Mouse (Mus musculus) lung, embryonic 16.5 days (tissue): Measurements from ENCODE around the gene Gm42674. TPM values are rescaled to one million over a fixed set of nuclear protein-coding genes. Genes with fewer than 3 reads are reported as not detected.

Experiments used
- ATAC-seq: fragments of 200-750 bp; cut with Nextera tagmentation; 2 replicates; pipeline ENCODE4 v1.8.0; 2017; ENCODE audit warnings: low read depth, mild to moderate bottlenecking, moderate library complexity
- H3K27ac ChIP-seq: fragments of 300-500 bp; sonication (generic); 2 replicates; pipeline ENCODE4 v1.5.1; 2014; ENCODE audit warnings: mild to moderate bottlenecking, control low read depth, low read length
- H3K27me3 ChIP-seq: fragments of 300-500 bp; sonication (generic); 2 replicates; pipeline ENCODE4 v1.6.1; 2014; ENCODE audit warnings: low read depth, low read length, mixed read lengths; ENCODE audit not compliant: control insufficient read depth, insufficient read depth
- H3K36me3 ChIP-seq: fragments of 300-500 bp; sonication (generic); 2 replicates; pipeline ENCODE4 v1.6.1; 2014; ENCODE audit warnings: low read length; ENCODE audit not compliant: control insufficient read depth, insufficient read depth
- H3K4me1 ChIP-seq: fragments of 300-500 bp; sonication (generic); replicated peaks from 2 replicates; pipeline ENCODE4 v1.6.1; 2014; ENCODE audit warnings: low read length, mixed read lengths; ENCODE audit not compliant: control insufficient read depth, insufficient read depth
- H3K4me2 ChIP-seq: fragments of 300-500 bp; sonication (generic); 2 replicates; pipeline ENCODE4 v1.6.1; 2014; ENCODE audit warnings: low read depth, low read length, control low read depth
- H3K4me3 ChIP-seq: fragments of 300-500 bp; sonication (generic); 2 replicates; pipeline ENCODE4 v1.5.1; 2014; ENCODE audit warnings: mild to moderate bottlenecking, low read length, control low read depth
- H3K9ac ChIP-seq: fragments of 300-500 bp; sonication (generic); 2 replicates; pipeline ENCODE4 v1.6.1; 2014; ENCODE audit warnings: low read length, control low read depth
- H3K9me3 ChIP-seq: fragments of 300-500 bp; sonication (generic); 2 replicates; pipeline ENCODE4 v1.6.1; 2016; ENCODE audit warnings: low read length; ENCODE audit not compliant: control insufficient read depth
- WGBS: fragments of 180-500 bp; shearing (Covaris S2); extraction: QIAGEN DNeasy Blood & Tissue Kit; methylation state at CpG from one replicate; pipeline ENCODE4 v1.1.7; 2014; 5-methylcytosine and 5-hydroxymethylcytosine counted together
- polyA plus RNA-seq: library from polyadenylated mRNA; unstranded; fragments of >200 nt; fragmentation: Nextera tagmentation; extraction: Ambion mirVana; gene quantifications from 2 replicates; pipeline ENCODE4 v1.2.1, GENCODE M21; 2015

Gene Gm42674
- polyA plus RNA-seq, 1 experiment from 2014 or later, result not detected

DNA sequence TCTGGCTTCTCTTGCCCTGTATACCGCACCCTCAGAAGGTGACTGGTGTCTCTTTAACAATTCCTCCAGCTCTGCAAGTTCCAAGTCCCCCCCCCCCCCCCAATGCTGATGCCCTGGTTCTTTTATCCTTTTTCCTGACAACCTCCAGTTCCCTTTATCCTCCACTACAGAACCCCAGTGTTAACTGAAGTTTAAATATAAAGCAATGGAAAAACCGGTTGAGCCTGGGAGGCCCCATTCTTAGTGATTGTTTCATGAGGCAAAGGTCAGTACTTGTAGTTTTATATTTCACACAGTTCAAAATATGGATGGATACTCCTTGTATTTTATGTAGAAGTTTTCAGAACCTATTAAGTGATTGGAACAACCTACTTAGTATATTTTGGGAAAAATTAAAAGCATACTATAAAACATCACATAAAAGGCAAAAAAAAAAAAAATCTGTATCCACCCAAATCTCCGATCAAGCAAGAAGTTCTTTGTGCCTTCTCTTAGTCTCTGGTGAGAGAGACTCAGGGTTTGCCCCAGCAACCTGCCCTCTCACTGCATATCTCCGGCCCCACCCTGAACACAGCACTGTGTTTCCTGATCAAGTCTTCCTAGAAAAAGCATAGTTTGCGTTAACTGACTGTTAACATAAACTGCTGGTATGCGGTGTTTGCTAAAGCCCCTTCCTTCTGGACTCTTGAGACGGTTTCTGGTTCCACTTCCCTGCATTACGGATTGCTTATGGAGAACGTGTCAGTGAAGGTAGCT, 24.7 kb downstream of the Gm42674 start:
- no peaks in the 10 kb centered on the region for H3K9me3 ChIP-seq
- peaks cover 4% of the 10 kb centered on the region for H3K4me1 ChIP-seq
- H3K4me2 ChIP-seq, result no peak overlapping the region
- peak; percentile 51; the same call in 1 of the 2 replicates for ATAC-seq
- H3K4me3 ChIP-seq, result no peak overlapping the region
- H3K36me3 ChIP-seq, result no peaks in the 10 kb centered on the region
- WGBS, result 30% methylated on average over 9 of the region's 9 CpGs
- H3K27ac ChIP-seq, result peak overlapping the region; percentile 72
- no peaks in the 10 kb centered on the region for H3K27me3 ChIP-seq
- no peak overlapping the region for H3K9ac ChIP-seq

GRCm38 (mm10) chr3:90627366-90627765, 25.7 kb downstream of the Gm42674 start:
- no peaks in the 10 kb centered on the region for H3K9me3 ChIP-seq
- H3K27ac ChIP-seq, result peak overlapping the region; percentile 72
- no peak for ATAC-seq
- 80% methylated on average over 5 of the region's 5 CpGs for WGBS
- no peak overlapping the region for H3K9ac ChIP-seq
- H3K27me3 ChIP-seq, result no peaks in the 10 kb centered on the region
- H3K4me2 ChIP-seq, result no peak overlapping the region
- H3K4me3 ChIP-seq, result no peak overlapping the region
- no peaks in the 10 kb centered on the region for H3K36me3 ChIP-seq
- peaks cover 4% of the 10 kb centered on the region for H3K4me1 ChIP-seq

- H3K4me1 ChIP-seq, result peaks cover 4% of the 10 kb centered on the region
- no peak overlapping the region for H3K9ac ChIP-seq
- H3K4me3 ChIP-seq, result no peak overlapping the region
- no peak for ATAC-seq
- WGBS, result 54% methylated on average over 4 of the region's 4 CpGs
- no peak overlapping the region for H3K4me2 ChIP-seq
- no peaks in the 10 kb centered on the region for H3K27me3 ChIP-seq
- H3K36me3 ChIP-seq, result no peaks in the 10 kb centered on the region
- no peak overlapping the region for H3K27ac ChIP-seq
- H3K9me3 ChIP-seq, result no peaks in the 10 kb centered on the region
Measured at GRCm38 (mm10) chr3:90627807-90628206, 26.1 kb downstream of the Gm42674 start.

- ATAC-seq, result no peak
- WGBS, result 61% methylated on average over 2 of the region's 2 CpGs
- no peak overlapping the region for H3K9ac ChIP-seq
Measured at GRCm38 (mm10) chr3:90629298-90629697, 27.6 kb downstream of the Gm42674 start.

GRCm38 (mm10) chr3:90631984-90632383, 30.3 kb downstream of the Gm42674 start:
- H3K27me3 ChIP-seq, result no peaks in the 10 kb centered on the region
- no peak overlapping the region for H3K27ac ChIP-seq
- no peak overlapping the region for H3K4me2 ChIP-seq
- no peak overlapping the region for H3K9ac ChIP-seq
- H3K36me3 ChIP-seq, result no peaks in the 10 kb centered on the region
- no peaks in the 10 kb centered on the region for H3K4me1 ChIP-seq
- H3K9me3 ChIP-seq, result no peaks in the 10 kb centered on the region
- 70% methylated on average over 2 of the region's 2 CpGs for WGBS
- no peak for ATAC-seq
- no peak overlapping the region for H3K4me3 ChIP-seq

More at GRCm38 (mm10) chr3:90629298-90629697, 27.6 kb downstream of the Gm42674 start:
- H3K4me3 ChIP-seq, result no peak overlapping the region
- no peak overlapping the region for H3K4me2 ChIP-seq
- H3K4me1 ChIP-seq, result no peaks in the 10 kb centered on the region; the same call in 1 of the 2 replicates
- H3K27ac ChIP-seq, result no peak overlapping the region
- H3K27me3 ChIP-seq, result no peaks in the 10 kb centered on the region
- H3K36me3 ChIP-seq, result no peaks in the 10 kb centered on the region
- H3K9me3 ChIP-seq, result no peaks in the 10 kb centered on the region

DNA sequence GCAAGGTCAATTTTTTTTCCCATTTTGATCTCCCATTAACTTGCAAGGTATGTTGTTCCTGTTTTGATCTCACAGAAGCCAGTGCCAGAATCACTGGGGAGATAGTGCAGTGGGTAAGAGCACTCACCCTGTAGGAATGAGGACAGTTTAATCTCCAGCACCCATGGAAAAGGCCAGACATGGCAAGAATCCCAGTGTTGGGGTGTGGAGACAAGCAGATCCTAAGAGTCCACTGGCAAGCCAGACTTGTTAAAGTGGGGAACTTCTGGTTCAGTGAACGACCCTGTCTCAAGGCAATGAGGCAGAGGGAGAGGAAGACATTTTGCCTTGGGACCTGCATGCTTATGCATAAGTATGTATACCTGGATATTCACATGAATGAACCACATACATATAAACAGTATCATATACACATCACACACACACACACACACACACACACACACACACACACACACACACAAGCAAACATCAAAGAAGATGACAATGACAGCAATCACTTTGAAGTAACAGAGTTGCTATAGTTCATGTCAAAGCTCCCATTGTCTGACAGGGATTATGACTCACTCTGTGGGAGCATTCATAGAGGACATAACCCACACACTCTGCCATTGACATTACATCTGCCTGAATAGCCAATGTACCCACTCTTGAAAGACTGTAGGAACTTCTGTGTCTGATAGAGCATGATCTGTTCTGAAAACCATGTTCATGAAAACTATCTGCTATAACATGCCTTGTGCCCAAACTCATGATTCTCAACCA, 37.0 kb downstream of the Gm42674 start:
- no peaks in the 10 kb centered on the region for H3K36me3 ChIP-seq
- H3K9me3 ChIP-seq, result no peaks in the 10 kb centered on the region
- 50% methylated on average over 1 of the region's 1 CpGs for WGBS
- H3K4me1 ChIP-seq, result no peaks in the 10 kb centered on the region
- no peaks in the 10 kb centered on the region for H3K27me3 ChIP-seq
- no peak overlapping the region for H3K9ac ChIP-seq
- H3K4me2 ChIP-seq, result no peak overlapping the region
- no peak overlapping the region for H3K4me3 ChIP-seq
- no peak overlapping the region for H3K27ac ChIP-seq
- ATAC-seq, result no peak

DNA sequence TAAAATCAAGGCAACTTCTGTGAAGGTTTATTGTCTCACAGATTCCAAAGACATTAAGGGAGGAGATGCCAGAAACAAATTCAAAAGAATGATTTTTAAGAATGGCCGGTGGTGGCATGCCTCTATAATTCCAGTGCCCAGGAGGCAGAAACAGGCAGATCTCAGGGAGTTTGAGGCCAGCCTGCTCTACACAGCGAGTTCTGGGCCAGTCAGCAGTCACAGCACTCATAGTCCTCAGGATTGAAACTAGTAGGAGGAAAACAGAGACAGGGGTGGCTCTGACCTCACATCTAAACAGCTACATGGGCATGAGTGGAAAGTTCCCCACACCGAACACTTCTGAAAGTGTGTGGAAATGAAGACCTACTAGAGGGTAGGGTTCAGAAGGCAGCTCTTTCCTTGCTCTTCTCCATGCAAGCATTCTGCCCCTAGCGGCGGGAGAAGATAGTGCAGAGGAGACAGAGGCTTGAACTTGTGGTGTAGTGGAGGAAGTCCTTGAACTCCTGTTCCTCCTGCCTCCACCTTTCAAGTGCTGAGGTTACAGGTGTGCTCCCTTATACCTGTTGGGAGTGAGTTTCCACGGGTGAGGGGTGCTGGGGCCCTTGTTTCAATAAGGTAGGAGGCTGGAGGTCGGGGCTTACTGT, 37.9 kb downstream of the Gm42674 start:
- Histone ChIP-seq H3K9ac (no peak overlapping the region), H3K27ac (no peak overlapping the region), H3K36me3 (no peaks in the 10 kb centered on the region), H3K4me2 (no peak overlapping the region), H3K27me3 (no peaks in the 10 kb centered on the region), H3K9me3 (no peaks in the 10 kb centered on the region), H3K4me3 (no peak overlapping the region), H3K4me1 (no peaks in the 10 kb centered on the region)
- 51% methylated on average over 7 of the region's 7 CpGs for WGBS
- ATAC-seq, result no peak

DNA sequence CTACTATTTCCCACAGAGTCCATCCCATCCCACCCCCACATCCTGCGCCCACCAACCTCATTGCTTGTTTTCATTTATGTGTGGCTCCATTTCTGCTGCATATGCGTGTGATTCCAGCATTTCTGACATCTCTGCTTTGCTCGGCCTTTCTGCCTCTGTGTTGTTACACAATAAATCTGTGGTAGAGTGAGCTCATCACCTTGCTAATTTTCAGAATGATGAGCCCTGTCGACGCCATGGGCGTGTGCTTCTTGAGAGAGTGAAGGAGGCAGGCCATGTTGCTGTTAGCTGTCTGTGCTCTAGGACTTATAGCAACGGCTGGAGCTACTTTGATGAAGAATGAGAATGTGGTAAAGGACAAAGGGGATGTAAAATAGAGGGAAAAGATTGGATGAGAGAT, 39.3 kb downstream of the Gm42674 start:
- Histone ChIP-seq H3K4me3 (no peak overlapping the region), H3K9me3 (no peaks in the 10 kb centered on the region), H3K9ac (no peak overlapping the region), H3K4me1 (no peaks in the 10 kb centered on the region), H3K36me3 (no peaks in the 10 kb centered on the region), H3K4me2 (no peak overlapping the region), H3K27me3 (no peaks in the 10 kb centered on the region), H3K27ac (no peak overlapping the region)
- 73% methylated on average over 7 of the region's 7 CpGs for WGBS
- no peak for ATAC-seq

DNA sequence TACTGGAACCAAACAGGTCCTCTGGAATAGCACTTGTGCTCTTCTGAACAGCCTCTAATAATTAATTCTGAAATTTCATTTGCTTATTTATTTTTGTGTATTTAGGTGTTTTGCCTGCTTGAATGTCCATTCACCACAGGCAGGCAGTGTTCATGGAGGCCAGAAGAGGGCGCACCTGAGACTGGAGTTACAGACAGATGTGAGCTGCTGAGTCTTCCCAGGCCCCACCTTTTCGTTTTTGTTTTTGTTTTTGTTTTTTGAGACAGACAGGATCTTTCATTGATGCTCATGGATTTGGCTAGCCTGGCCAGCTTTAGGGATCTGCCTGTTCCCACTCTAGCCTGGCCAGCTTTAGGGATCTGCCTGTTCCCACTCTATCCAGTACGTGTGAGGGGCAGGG, 42.5 kb downstream of the Gm42674 start:
- no peak overlapping the region for H3K4me3 ChIP-seq
- H3K4me2 ChIP-seq, result no peak overlapping the region
- no peaks in the 10 kb centered on the region for H3K27me3 ChIP-seq
- ATAC-seq, result no peak
- H3K9ac ChIP-seq, result no peak overlapping the region
- 51% methylated on average over 3 of the region's 3 CpGs for WGBS
- H3K9me3 ChIP-seq, result no peaks in the 10 kb centered on the region
- no peaks in the 10 kb centered on the region for H3K36me3 ChIP-seq
- H3K27ac ChIP-seq, result no peak overlapping the region
- H3K4me1 ChIP-seq, result no peaks in the 10 kb centered on the region
